Mouse (Mus musculus) neural tube, embryonic 15.5 days (tissue): Measurements from ENCODE around the gene Lama5. TPM values are rescaled to one million over a fixed set of nuclear protein-coding genes. Genes with fewer than 3 reads are reported as not detected.

Experiments used
- ATAC-seq: fragments of 200-750 bp; cut with Nextera tagmentation; 2 replicates; pipeline ENCODE4 v1.8.0; 2017; ENCODE audit warnings: mild to moderate bottlenecking, moderate TSS enrichment, moderate library complexity; ENCODE audit not compliant: low FRiP score
- H3K27ac ChIP-seq: fragments of 300-500 bp; sonication (generic); replicated peaks from 2 replicates; pipeline ENCODE4 v1.5.1; 2015; ENCODE audit warnings: mild to moderate bottlenecking, inconsistent platforms
- H3K27me3 ChIP-seq: fragments of 300-500 bp; sonication (generic); replicated peaks from 2 replicates; pipeline ENCODE4 v1.6.1; 2015; ENCODE audit warnings: inconsistent platforms
- H3K36me3 ChIP-seq: fragments of 300-500 bp; sonication (generic); 2 replicates; pipeline ENCODE4 v1.6.1; 2015; ENCODE audit warnings: inconsistent platforms
- H3K4me1 ChIP-seq: fragments of 300-500 bp; sonication (generic); 2 replicates; pipeline ENCODE4 v1.6.1; 2015; ENCODE audit warnings: inconsistent platforms
- H3K4me2 ChIP-seq: fragments of 300-500 bp; sonication (generic); 2 replicates; pipeline ENCODE4 v1.6.1; 2015; ENCODE audit warnings: inconsistent platforms, mild to moderate bottlenecking, moderate library complexity
- H3K4me3 ChIP-seq: fragments of 300-500 bp; sonication (generic); replicated peaks from 2 replicates; pipeline ENCODE4 v1.5.1; 2015; ENCODE audit warnings: mild to moderate bottlenecking, inconsistent platforms
- H3K9ac ChIP-seq: fragments of 300-500 bp; sonication (generic); replicated peaks from 2 replicates; pipeline ENCODE4 v1.6.1; 2015; ENCODE audit warnings: mild to moderate bottlenecking, inconsistent platforms
- H3K9me3 ChIP-seq: fragments of 300-500 bp; sonication (generic); replicated peaks from 2 replicates; pipeline ENCODE4 v1.6.1; 2016; ENCODE audit warnings: inconsistent platforms
- WGBS: fragments of 180-500 bp; shearing (Covaris S2); methylation state at CpG from one replicate; pipeline ENCODE4 v1.1.7; 2015; ENCODE audit warnings: mixed read lengths; 5-methylcytosine and 5-hydroxymethylcytosine counted together
- polyA plus RNA-seq: library from polyadenylated mRNA; unstranded; fragments of >200 nt; fragmentation: Nextera tagmentation; extraction: Ambion mirVana; gene quantifications from 2 replicates; pipeline ENCODE4 v1.2.1, GENCODE M21; 2015

Gene Lama5
- polyA plus RNA-seq, 1 experiment from 2014 or later, result 1.2 TPM

DNA sequence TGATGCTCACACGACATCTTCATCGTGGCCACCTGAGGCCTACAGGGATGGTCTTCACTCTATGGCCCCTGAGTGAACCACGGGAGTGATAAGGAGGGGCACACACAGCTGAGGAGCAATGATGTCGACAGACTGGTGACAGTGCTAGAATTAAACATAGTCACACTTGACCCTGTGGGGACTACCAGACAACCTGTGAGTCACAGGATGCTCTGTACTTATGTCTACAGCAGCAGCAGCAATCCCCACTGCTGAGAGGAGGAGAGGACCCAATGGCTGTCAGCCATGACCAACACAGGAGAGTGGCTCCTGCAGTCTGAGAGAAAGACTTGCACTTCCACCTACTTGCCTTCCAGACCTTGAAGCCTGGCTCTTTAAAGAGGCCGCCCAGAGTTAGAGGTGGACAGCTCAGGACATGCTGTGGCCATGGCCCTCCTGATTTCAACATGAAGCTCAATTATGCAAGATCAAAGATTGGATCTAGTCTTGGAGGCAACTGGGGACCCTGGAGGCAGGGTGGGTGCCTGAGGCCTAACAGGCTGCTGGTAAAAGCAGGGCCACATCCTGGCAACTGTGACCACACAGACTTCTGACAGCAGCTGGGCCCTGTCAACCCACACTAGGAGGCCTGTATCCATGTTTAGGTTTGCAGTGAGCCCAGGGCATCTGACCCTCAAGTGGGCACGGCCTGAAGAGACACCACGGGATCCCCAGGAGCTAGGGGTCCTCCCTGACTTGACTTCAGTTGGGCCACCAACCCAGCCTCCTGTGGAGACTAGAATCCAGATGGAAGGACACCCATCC is 7.6 kb upstream of the Lama5 start:
- H3K4me1 ChIP-seq, result peaks cover 8% of the 10 kb centered on the region
- no peaks in the 10 kb centered on the region for H3K36me3 ChIP-seq
- H3K9me3 ChIP-seq, result no peaks in the 10 kb centered on the region
- 0 out of 2 replicates have a peak, but pooled peaks cover 4% of the 10 kb centered on the region for H3K27me3 ChIP-seq
- WGBS, result 86% methylated on average over 7 of the region's 7 CpGs
- H3K4me2 ChIP-seq, result no peak overlapping the region
- H3K27ac ChIP-seq, result no peak overlapping the region
- H3K4me3 ChIP-seq, result no peak overlapping the region
- ATAC-seq, result no peak
- no peak overlapping the region for H3K9ac ChIP-seq

DNA sequence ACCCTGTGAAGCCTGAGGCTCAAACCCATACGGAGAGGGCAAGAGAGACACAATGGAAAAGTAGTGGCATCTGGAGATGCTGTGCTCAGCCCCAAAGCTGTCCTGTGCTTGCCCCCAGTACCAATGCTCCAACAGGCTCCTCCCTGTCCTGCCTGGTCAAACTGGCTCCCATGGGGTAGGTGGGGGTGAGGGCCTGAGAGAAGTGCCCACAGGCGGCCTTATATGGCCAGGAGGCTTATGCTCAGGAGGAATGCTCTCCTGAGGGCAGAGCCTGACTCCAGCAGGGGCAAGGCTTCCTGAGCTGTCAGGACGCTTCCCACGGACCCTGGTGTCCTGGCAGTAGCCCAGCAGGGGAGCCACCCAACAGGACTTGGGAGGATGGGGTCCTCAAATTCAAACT is 4.8 kb upstream of the Lama5 start:
- H3K27me3 ChIP-seq, result peaks cover 20% of the 10 kb centered on the region
- no peak overlapping the region for H3K9ac ChIP-seq
- H3K9me3 ChIP-seq, result no peaks in the 10 kb centered on the region
- no peak overlapping the region for H3K27ac ChIP-seq
- no peaks in the 10 kb centered on the region for H3K36me3 ChIP-seq
- H3K4me3 ChIP-seq, result no peak overlapping the region
- WGBS, result 70% methylated on average over 4 of the region's 4 CpGs
- ATAC-seq, result no peak
- peaks cover 33% of the 10 kb centered on the region for H3K4me1 ChIP-seq
- no peak overlapping the region for H3K4me2 ChIP-seq

- Histone ChIP-seq H3K9me3 (no peaks in the 10 kb centered on the region), H3K36me3 (no peaks in the 10 kb centered on the region), H3K4me1 (peaks cover 38% of the 10 kb centered on the region), H3K27ac (no peak overlapping the region), H3K4me2 (no peak overlapping the region), H3K4me3 (no peak overlapping the region), H3K9ac (no peak overlapping the region), H3K27me3 (peaks cover 33% of the 10 kb centered on the region)
- ATAC-seq, result no peak
- WGBS, result 84% methylated on average over 3 of the region's 3 CpGs
Observed at GRCm38 (mm10) chr2:180229129-180229528, 3.5 kb upstream of the Lama5 start.

DNA sequence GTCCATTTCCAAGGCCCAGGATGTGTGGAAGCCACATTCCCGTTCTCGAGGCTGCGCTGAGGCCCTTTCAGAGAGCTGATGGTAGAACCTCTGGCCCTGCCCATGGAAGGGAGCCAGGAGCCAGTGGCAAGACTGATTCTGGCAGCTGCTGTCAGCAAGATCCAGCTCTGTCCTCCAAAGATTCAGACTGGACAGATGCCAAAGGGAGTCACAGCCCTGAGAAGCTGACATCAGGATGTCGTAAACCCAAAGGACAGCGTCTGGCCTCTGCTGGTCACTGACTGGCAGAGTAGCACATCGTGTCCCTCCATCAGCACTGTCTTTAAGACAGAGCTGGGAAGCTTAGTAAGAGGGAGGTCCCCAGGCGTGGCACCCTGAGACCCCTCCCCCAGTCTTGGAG is 2.9 kb upstream of the Lama5 start:
- Histone ChIP-seq H3K27me3 (peaks cover 38% of the 10 kb centered on the region), H3K9ac (no peak overlapping the region), H3K4me2 (no peak overlapping the region), H3K9me3 (no peaks in the 10 kb centered on the region), H3K4me1 (peaks cover 38% of the 10 kb centered on the region), H3K4me3 (no peak overlapping the region), H3K27ac (no peak overlapping the region), H3K36me3 (no peaks in the 10 kb centered on the region)
- ATAC-seq, result no peak
- WGBS, result 48% methylated on average over 7 of the region's 7 CpGs

GRCm38 (mm10) chr2:180228060-180228458 is 2.4 kb upstream of the Lama5 start:
- H3K9ac ChIP-seq, result no peak overlapping the region
- H3K4me2 ChIP-seq, result no peak overlapping the region
- H3K36me3 ChIP-seq, result no peaks in the 10 kb centered on the region
- no peaks in the 10 kb centered on the region for H3K9me3 ChIP-seq
- H3K4me3 ChIP-seq, result no peak overlapping the region
- no peak for ATAC-seq
- WGBS, result 51% methylated on average over 6 of the region's 6 CpGs
- no peak overlapping the region for H3K27ac ChIP-seq
- peaks cover 43% of the 10 kb centered on the region for H3K27me3 ChIP-seq
- peaks cover 38% of the 10 kb centered on the region for H3K4me1 ChIP-seq

DNA sequence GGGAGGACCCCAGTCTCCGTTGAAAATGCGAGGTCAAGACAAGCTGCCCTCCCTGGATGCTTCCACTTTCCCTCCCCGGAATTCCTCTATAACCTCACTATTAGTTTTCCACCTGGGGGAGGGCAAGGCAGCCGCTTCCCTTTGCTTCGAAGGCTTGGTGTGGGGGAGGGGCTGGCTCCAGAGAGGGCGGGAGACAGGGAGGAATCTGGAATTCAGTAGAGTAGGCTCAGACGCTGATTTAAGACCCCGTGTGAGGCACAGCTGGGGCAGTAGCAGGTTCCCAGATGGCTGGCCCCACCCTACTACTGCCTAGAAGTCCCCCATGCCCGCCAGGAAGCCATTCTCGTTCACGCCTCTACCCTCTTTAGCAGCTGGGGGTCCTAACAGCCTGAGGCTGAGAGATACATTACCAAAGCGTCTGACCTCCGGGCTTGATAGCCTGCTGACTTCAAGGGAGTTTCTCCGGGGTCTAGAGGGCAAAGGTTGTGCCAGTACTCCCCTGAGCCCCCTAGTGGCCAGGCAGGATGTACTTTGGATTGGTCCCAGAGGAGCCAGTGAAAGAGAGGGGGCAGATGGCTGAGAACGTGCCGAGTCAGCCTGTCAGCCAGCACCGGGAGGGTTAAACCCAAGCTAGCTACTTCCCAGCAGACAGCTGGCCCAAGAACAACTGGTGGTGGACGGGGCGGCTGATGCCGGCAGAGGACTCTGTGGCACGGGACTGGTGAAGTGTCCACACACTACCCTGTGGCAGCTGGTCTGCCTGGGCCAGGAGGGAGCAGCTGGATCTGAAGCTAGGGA is 1.8 kb upstream of the Lama5 start:
- Histone ChIP-seq H3K27me3 (peaks cover 46% of the 10 kb centered on the region), H3K4me3 (no peak overlapping the region), H3K27ac (no peak overlapping the region), H3K9me3 (no peaks in the 10 kb centered on the region), H3K9ac (no peak overlapping the region), H3K4me2 (peak overlapping the region; percentile 40), H3K36me3 (no peaks in the 10 kb centered on the region), H3K4me1 (peaks cover 38% of the 10 kb centered on the region)
- no peak for ATAC-seq
- WGBS, result 2% methylated on average over 21 of the region's 21 CpGs

DNA sequence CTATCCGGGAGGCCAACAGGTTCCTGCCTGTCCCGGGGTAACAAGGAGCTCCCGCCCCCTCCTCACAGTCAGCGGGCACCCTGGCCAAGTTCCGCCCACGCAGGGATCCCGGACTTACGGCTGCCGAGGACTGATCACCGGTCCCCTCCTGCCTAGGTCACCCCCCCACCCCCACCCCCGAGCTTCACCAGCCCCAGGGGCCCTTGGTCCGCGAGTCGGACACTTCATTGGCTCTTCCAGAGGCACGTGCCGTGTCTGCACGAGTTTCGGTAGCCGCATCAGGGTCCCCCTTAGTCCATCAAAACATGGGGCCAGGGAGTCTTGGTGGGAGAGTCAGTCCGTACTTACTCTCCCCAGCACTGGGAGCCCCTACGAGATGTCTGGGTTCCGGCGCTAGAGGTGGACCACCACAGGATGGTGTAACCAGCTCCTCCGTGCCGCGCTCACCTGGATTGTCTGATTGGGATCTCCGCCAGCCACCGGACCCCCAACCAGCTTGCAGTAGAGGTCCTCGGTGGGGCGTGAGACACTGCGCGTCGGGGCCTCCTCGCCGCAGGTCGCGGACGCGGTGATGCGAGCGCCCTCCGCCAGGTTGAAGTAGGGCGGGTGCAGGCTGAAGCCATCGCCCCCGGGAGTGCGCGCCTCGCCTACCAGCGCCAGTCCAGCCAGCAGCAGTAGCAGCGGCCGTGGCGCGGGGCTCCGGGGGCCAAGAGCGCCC is 456 bp downstream of the Lama5 start:
- H3K36me3 ChIP-seq, result no peaks in the 10 kb centered on the region
- H3K27ac ChIP-seq, result no peak overlapping the region
- H3K4me1 ChIP-seq, result peaks cover 43% of the 10 kb centered on the region
- H3K9me3 ChIP-seq, result no peaks in the 10 kb centered on the region
- peak overlapping the region; percentile 61 for H3K9ac ChIP-seq
- H3K4me3 ChIP-seq, result peak overlapping the region; percentile 61
- peak overlapping the region; percentile 100 for H3K4me2 ChIP-seq
- WGBS, result under 1% methylated on average over 55 of the region's 55 CpGs
- H3K27me3 ChIP-seq, result peaks cover 46% of the 10 kb centered on the region
- peak; percentile 20; the same call in 1 of the 2 replicates for ATAC-seq

DNA sequence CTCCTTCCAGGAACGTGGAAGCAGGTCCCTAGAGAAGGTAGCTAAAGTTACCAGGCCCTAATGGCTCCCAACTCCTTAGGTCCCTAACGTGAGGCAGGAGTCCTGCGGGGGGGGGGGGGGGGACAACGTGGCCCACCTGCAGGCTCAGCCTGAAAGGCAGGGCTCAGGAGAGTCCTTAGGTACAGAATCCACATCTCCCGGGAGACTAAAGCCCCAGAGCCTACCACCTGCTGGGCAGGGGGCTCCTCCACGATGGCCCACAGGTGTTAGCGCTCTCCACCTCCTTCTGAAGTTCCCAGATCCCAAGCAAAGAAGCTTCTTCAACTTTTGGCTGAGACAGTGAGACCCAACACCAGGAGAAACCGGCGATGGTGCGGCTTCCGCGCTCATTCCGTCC is 1.0 kb downstream of the Lama5 start:
- H3K4me1 ChIP-seq, result peaks cover 43% of the 10 kb centered on the region
- H3K9me3 ChIP-seq, result no peaks in the 10 kb centered on the region
- no peak overlapping the region for H3K9ac ChIP-seq
- H3K27me3 ChIP-seq, result peaks cover 46% of the 10 kb centered on the region
- WGBS, result 2% methylated on average over 13 of the region's 13 CpGs
- H3K27ac ChIP-seq, result no peak overlapping the region
- ATAC-seq, result no peak
- peak overlapping the region; percentile 61 for H3K4me3 ChIP-seq
- peak overlapping the region; percentile 100 for H3K4me2 ChIP-seq
- H3K36me3 ChIP-seq, result no peaks in the 10 kb centered on the region

DNA sequence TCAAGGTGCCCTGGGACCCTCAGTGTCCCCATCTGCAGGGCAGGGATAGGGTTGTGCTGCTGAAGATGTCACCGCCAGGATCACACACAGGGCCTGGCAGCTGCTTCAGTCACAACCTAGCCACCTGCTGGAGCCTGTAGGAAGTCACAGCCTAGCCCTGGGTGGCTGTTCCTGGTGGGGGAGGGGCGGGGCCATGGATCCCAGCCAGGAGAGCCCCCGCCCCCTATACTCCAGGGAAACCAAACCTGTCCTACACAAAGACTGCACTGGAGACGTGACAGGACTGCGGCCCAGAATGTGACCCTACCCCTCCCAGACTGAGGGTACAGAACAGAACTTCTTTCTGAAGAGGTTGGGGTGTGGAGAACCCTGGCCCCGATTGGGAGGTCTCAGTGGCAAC is 3.4 kb downstream of the Lama5 start:
- no peak for ATAC-seq
- no peak overlapping the region for H3K9ac ChIP-seq
- no peaks in the 10 kb centered on the region for H3K36me3 ChIP-seq
- no peak overlapping the region for H3K4me2 ChIP-seq
- H3K4me3 ChIP-seq, result no peak overlapping the region
- 22% methylated on average over 6 of the region's 6 CpGs for WGBS
- H3K27me3 ChIP-seq, result peaks cover 41% of the 10 kb centered on the region
- H3K9me3 ChIP-seq, result no peaks in the 10 kb centered on the region
- H3K27ac ChIP-seq, result no peak overlapping the region
- peaks cover 37% of the 10 kb centered on the region for H3K4me1 ChIP-seq

DNA sequence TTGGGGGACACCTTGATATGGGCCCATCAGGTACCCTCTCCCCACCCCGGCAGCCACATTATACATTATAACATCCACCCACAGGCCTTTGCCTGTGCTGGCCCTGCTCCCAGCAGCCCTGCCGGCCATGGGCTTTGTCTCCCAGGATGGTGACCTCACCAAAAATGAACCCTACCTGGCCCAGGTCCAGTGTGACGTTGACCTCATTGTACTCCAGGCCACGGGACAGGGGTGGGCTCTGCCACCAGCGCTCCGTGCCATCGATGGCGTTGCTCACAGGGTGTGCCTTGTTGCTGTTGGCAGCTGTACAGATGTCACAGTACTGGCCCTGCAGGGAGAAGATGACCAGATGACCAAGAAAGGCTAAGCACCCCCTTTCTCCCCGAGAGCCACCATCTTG is 4.6 kb downstream of the Lama5 start:
- WGBS, result 94% methylated on average over 9 of the region's 9 CpGs
- Histone ChIP-seq H3K27ac (no peak overlapping the region), H3K27me3 (peaks cover 32% of the 10 kb centered on the region), H3K9me3 (no peaks in the 10 kb centered on the region), H3K4me3 (no peak overlapping the region), H3K36me3 (no peaks in the 10 kb centered on the region), H3K9ac (no peak overlapping the region), H3K4me1 (peaks cover 28% of the 10 kb centered on the region), H3K4me2 (no peak overlapping the region)
- no peak for ATAC-seq

- no peak overlapping the region for H3K4me2 ChIP-seq
- H3K36me3 ChIP-seq, result no peaks in the 10 kb centered on the region
- H3K9ac ChIP-seq, result no peak overlapping the region
- 79% methylated on average over 9 of the region's 9 CpGs for WGBS
- ATAC-seq, result no peak
- H3K4me1 ChIP-seq, result peaks cover 22% of the 10 kb centered on the region
- H3K9me3 ChIP-seq, result no peaks in the 10 kb centered on the region
- peaks cover 23% of the 10 kb centered on the region for H3K27me3 ChIP-seq
- no peak overlapping the region for H3K27ac ChIP-seq
- H3K4me3 ChIP-seq, result no peak overlapping the region
Observed at GRCm38 (mm10) chr2:180220165-180220564, 5.5 kb downstream of the Lama5 start.
